Mouse (Mus musculus) heart, adult 2 months (tissue): ENCODE results near the gene Gfm2. TPM values are rescaled to one million over a fixed set of nuclear protein-coding genes. Genes with fewer than 3 reads are reported as not detected.

Experiments
- DNase-seq, 2 experiments: peaks; one replicate each; pipeline ENCODE4 v3.0.0; 2021
- H3K27ac ChIP-seq: fragments of 200-600 bp; 2 replicates; pipeline ENCODE4 v1.8.1; 2022
- H3K27me3 ChIP-seq: fragments of 200-500 bp; 2 replicates; pipeline ENCODE4 v1.6.1; 2012; ENCODE audit warnings: mild to moderate bottlenecking, low read length, inconsistent platforms, mixed read lengths; ENCODE audit not compliant: control insufficient read depth, insufficient read depth
- H3K36me3 ChIP-seq: fragments of 200-500 bp; 2 replicates; pipeline ENCODE4 v1.6.1; 2012; ENCODE audit warnings: low read length, inconsistent platforms; ENCODE audit not compliant: control insufficient read depth, insufficient read depth
- H3K4me1 ChIP-seq: fragments of 200-500 bp; 2 replicates; pipeline ENCODE4 v1.6.1; 2011; ENCODE audit warnings: low read length; ENCODE audit not compliant: control insufficient read depth, insufficient read depth
- H3K4me3 ChIP-seq: fragments of 200-600 bp; 2 replicates; pipeline ENCODE4 v1.8.1; 2022
- H3K79me2 ChIP-seq: fragments of 200-500 bp; replicated peaks from 2 replicates; pipeline ENCODE4 v1.6.1; 2012; ENCODE audit warnings: mild to moderate bottlenecking, inconsistent platforms, low read length, moderate library complexity, mixed read lengths; ENCODE audit not compliant: control insufficient read depth, insufficient read depth
- H3K9ac ChIP-seq: fragments of 200-500 bp; 2 replicates; pipeline ENCODE4 v1.6.1; 2012; ENCODE audit warnings: low read depth, mild to moderate bottlenecking, control low read depth, inconsistent platforms, low read length, mixed read lengths
- CTCF ChIP-seq: fragments of 200-600 bp; IDR thresholded peaks from 2 replicates; pipeline ENCODE4 v1.8.1; 2022; ENCODE audit warnings: antibody characterized with exemption, mild to moderate bottlenecking, moderate library complexity
- EP300 ChIP-seq: fragments of 200-500 bp; IDR thresholded peaks from 2 replicates; pipeline ENCODE4 v1.6.1; 2011; ENCODE audit warnings: low read depth, low read length, control low read depth; ENCODE audit not compliant: insufficient read depth
- POLR2A ChIP-seq: fragments of 200-500 bp; IDR thresholded peaks from 2 replicates; pipeline ENCODE4 v1.6.1; 2011; ENCODE audit warnings: mild to moderate bottlenecking, low read depth, low read length, control low read depth; ENCODE audit not compliant: insufficient read depth
- whole genome bisulfite sequencing: fragments of 180-500 bp; shearing (Covaris S2); methylation state at CpG from one replicate; pipeline ENCODE4 v1.1.7; 2018; 5-methylcytosine and 5-hydroxymethylcytosine counted together
- intact Hi-C: fragments of 180-260 bp; cut with DNase I; formaldehyde crosslinking; loops from one replicate; pipeline ENCODE4 v1.15.1; 2025
- polyA plus RNA-seq: library from polyadenylated mRNA; depleted of rRNA; stranded (reverse); fragments of >200 nt; gene quantifications from 2 replicates; pipeline ENCODE4 v1.2.3, GENCODE M21; 2012
- total RNA-seq, 2 experiments: library from RNA; stranded (reverse); gene quantifications; 2 replicates each; pipeline ENCODE4 v1.2.3; 2021

The Gfm2 gene
- total and polyA plus RNA-seq, 3 experiments: 27.9 to 54.7 (median 43.0) TPM

DNA sequence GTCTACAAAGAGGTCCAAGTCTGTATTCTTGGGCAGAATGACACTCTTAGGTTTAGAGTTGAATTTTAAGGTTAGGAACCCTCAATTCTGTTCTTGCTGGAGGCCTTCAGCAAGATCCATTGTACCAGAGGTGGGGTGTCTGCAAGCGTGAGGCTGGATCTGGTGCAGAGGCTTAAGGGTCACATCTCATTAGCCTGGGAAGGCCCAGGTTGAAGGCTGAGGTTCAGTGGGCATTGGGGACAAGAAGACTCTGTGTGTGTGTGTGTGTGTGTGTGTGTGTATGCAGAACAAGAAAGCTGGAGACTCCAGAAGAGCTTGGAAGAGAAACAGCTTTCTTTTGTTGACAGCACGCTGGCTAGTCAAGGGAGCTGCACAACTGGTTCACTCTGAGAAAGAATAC lies 68.3 kb downstream of the Gfm2 start:
- Histone ChIP-seq H3K27ac (no peak overlapping the region), H3K4me3 (no peak overlapping the region), H3K79me2 (no peaks in the 10 kb centered on the region), H3K9ac (no peak overlapping the region), H3K4me1 (no peaks in the 10 kb centered on the region; the same call in 1 of the 2 replicates), H3K36me3 (peaks cover 3% of the 10 kb centered on the region; the same call in 1 of the 2 replicates), H3K27me3 (no peaks in the 10 kb centered on the region)
- intact Hi-C loops: no loop called here
- WGBS: 82% methylated on average over 2 of the region's 2 CpGs
- no peak for DNase-seq
- TF ChIP-seq EP300 (no peak), POLR2A (no peak), CTCF (no peak)

DNA sequence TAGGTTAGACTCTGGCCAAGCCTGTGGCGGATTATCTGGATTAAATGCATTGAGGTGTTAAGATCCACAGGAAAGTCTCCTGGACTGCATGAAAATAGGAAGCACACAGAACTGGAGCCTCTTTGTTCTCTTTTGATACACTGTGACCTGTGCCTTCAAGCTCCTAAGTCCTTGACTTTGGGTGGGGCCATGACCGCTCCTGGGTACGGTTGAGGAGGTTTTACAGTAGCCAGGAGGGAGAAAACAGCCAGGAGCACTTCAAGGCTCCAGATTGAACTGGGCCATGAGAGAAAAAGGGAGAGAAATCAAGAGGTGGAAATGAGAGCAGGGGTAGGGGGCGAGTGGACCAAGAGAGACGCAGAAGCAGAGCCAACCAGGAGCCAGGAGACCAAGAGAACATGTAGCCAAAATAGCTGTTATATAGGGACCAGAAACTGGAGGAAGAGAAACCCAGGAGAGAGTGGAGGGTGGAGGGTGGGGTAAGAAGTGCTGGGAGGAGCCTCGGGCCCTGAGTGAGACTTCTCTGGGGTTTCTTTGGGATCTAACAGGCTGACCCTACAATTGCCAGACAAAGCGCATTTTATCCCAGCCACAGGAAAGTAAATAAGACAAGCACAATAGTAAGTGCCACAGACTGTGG lies 69.9 kb downstream of the Gfm2 start:
- Histone ChIP-seq H3K27ac (no peak overlapping the region), H3K9ac (no peak overlapping the region), H3K36me3 (peaks cover 3% of the 10 kb centered on the region; the same call in 1 of the 2 replicates), H3K79me2 (no peaks in the 10 kb centered on the region), H3K4me3 (no peak overlapping the region), H3K4me1 (no peaks in the 10 kb centered on the region; the same call in 1 of the 2 replicates), H3K27me3 (no peaks in the 10 kb centered on the region)
- 77% methylated on average over 7 of the region's 7 CpGs for WGBS
- no peak for DNase-seq
- intact Hi-C loops: no loop called here
- no peak for TF ChIP-seq EP300
- no peak for TF ChIP-seq POLR2A
- no peak for TF ChIP-seq CTCF

DNA sequence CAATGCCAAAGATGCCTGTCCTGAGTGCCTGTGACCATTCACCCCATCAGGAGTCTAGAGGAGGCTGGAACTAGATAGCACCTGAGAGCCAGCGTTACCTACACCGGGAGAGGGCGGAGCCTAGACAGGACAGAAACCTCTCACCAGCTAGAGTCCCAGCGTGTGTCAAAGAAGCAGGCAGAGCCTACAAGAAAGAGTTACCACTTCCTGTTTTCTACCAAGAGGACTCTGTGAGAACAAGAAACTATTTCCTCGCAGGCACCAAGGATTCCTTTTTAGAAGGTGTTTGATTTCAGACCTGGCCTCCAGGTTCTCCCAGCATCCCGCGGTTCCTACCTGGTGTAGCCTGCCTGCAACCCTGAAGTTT lies 70.4 kb downstream of the Gfm2 start:
- no peaks in the 10 kb centered on the region; the same call in 1 of the 2 replicates for H3K4me1 ChIP-seq
- intact Hi-C loops: no loop called here
- no peaks in the 10 kb centered on the region for H3K27me3 ChIP-seq
- peaks cover 3% of the 10 kb centered on the region; the same call in 1 of the 2 replicates for H3K36me3 ChIP-seq
- H3K27ac ChIP-seq: no peak overlapping the region; the same call in 1 of the 2 replicates
- no peaks in the 10 kb centered on the region for H3K79me2 ChIP-seq
- H3K4me3 ChIP-seq: no peak overlapping the region
- 49% methylated on average over 7 of the region's 7 CpGs for WGBS
- TF ChIP-seq POLR2A (no peak), EP300 (no peak), CTCF (no peak)
- no peak overlapping the region for H3K9ac ChIP-seq
- peak in 1 of 2 experiments; percentile 42 for DNase-seq

DNA sequence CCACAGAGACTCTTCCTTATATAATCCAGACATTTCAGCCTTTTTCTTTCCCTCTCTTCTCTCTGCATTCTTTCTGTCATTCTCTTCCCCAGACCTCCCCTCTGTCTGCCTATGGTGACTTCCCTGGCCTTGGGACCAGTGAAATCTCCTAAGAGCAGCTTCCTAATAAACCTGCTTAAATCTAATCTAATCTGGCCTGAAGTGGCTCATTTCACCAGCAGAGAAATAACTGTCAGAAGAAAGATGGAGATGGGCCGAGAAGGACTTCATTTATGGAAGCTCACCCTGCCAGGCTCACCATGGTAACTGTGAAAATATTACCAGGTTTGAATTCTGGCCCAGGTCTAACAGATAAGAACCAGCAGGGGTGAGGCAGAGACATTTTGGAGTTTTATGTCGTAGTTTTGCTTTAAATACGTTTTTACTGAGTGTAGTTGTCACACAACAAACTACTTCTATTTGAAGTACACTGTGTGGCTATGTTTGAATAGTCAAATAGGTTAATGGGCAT lies 70.8 kb downstream of the Gfm2 start:
- no peak overlapping the region for H3K9ac ChIP-seq
- H3K4me3 ChIP-seq: no peak overlapping the region
- H3K27me3 ChIP-seq: no peaks in the 10 kb centered on the region
- 38% methylated on average over 3 of the region's 3 CpGs for WGBS
- no peaks in the 10 kb centered on the region for H3K79me2 ChIP-seq
- no peaks in the 10 kb centered on the region; the same call in 1 of the 2 replicates for H3K4me1 ChIP-seq
- TF ChIP-seq CTCF (no peak), POLR2A (no peak), EP300 (no peak)
- peak in 1 of 2 experiments; percentile 31 for DNase-seq
- H3K36me3 ChIP-seq: peaks cover 3% of the 10 kb centered on the region; the same call in 1 of the 2 replicates
- intact Hi-C loops: no loop called here
- H3K27ac ChIP-seq: no peak overlapping the region; the same call in 1 of the 2 replicates

DNA sequence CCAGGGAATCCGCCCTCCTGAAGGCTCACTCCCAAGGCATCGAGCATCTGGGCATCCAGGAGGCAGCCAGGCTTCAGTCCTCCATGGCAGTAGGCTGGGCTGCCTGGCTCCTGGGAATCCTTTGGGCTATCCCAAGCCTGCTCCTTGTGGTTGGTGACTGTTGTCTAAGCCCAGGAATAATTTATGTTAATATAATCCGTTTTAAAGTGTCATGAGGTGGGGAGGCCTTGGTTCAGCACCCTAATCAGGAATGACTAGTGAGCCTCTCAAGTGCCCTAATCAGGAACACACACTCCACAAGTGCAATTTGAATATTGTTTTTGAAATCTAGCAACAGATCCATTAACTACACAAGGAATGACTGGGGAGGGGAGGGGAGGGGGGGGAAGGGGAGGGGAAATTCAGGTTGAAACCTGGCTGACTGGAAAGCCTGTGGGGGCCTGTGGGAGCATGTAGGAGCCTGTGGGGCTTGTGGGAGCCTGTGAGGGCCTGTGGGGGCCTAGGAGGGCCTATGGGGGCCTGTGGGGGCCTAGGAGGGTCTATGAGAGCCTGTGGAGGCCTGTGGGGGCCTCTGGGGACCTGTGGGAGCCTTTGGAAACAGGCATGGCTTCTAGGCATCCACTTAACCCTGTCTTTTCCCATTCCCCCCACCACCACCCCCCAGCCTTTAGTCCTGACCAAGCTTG lies 77.0 kb downstream of the Gfm2 start:
- WGBS: 61% methylated on average over 3 of the region's 3 CpGs
- DNase-seq: no peak
- H3K27ac ChIP-seq: no peak overlapping the region

DNA sequence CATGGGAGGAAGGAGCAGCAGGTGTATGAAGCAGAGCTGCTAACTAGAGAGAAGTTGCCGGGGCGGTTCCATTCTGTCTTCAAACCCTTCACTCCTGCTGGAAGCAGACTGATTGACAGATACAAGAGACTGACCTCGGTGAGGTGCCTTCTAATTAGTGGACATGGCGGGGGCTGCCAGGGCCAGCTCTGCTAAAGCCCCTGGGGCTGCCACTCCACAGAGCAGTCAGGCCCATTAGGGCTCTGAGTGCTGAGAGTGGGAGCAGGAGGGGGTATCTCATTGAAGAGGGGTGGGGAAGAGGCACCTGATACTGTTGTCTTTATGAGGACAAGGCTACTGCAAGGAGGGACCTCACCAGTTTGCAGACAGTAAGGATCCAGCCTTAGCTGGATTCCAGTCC lies 77.8 kb downstream of the Gfm2 start:
- no peak overlapping the region for H3K4me3 ChIP-seq
- no peak overlapping the region for H3K9ac ChIP-seq
- no peak overlapping the region for H3K27ac ChIP-seq
- H3K79me2 ChIP-seq: no peaks in the 10 kb centered on the region
- intact Hi-C loops: no loop called here
- TF ChIP-seq EP300 (no peak), CTCF (no peak), POLR2A (no peak)
- no peaks in the 10 kb centered on the region for H3K36me3 ChIP-seq
- no peaks in the 10 kb centered on the region for H3K27me3 ChIP-seq
- 78% methylated on average over 4 of the region's 4 CpGs for WGBS
- DNase-seq: no peak
- no peaks in the 10 kb centered on the region for H3K4me1 ChIP-seq

More for the DNA sequence above, 77.0 kb downstream of the Gfm2 start:
- intact Hi-C loops: no loop called here
- Histone ChIP-seq H3K27me3 (no peaks in the 10 kb centered on the region), H3K4me3 (no peak overlapping the region), H3K36me3 (no peaks in the 10 kb centered on the region), H3K4me1 (no peaks in the 10 kb centered on the region), H3K79me2 (no peaks in the 10 kb centered on the region), H3K9ac (no peak overlapping the region)
- TF ChIP-seq CTCF: no peak
- no peak for TF ChIP-seq POLR2A
- no peak for TF ChIP-seq EP300
